Mouse (Mus musculus): Measurements from ENCODE around the gene Wwc1. TPM values are rescaled to one million over a fixed set of nuclear protein-coding genes. Genes with fewer than 3 reads are reported as not detected.
"Not testable (repeated sequence)": the region's sequence is repeated elsewhere in the genome, so short reads cannot be mapped to it uniquely, and the experiment has no call there.

The Wwc1 gene
- polyA plus RNA-seq, 1 experiment from 2014 or later: 10.3 TPM

DNA sequence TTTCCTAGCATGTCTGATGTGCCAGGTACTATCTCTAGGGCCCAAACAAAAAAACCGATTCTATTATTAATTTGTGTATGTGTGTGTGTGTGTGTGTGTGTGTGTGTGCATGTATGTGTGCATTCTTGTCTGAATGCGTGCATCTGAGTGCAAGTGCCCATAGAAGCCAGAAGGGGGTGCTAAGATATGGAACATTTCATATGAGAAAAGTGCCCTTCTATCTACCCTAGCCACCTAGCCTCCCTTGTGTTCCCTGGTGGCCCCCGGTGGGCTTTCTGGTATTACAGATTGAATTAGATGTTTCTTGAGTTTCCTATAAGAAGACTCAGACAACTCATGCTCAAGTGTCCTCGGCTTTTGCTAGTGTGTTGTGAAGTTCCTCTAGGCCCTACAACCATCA is 126.7 kb downstream of the Wwc1 start:
- H3K9me3 ChIP-seq (ENCODE audit: control insufficient read depth, low read length): no peaks in the 10 kb centered on the region
- ATAC-seq (ENCODE audit: low FRiP score, low TSS enrichment) (no peak), DNase-seq (no peak)
- H3K27ac ChIP-seq (replicated peaks; ENCODE audit: low read depth, low read length): no peak overlapping the region
- no peaks in the 10 kb centered on the region; the same call in 1 of the 2 replicates for H3K36me3 ChIP-seq (ENCODE audit: control insufficient read depth, insufficient read depth, low read length)
- 95% methylated on average over 4 of the region's 4 CpGs for whole genome bisulfite sequencing
- no peak overlapping the region for H3K4me2 ChIP-seq (ENCODE audit: low read length)
- no peak overlapping the region for H3K9ac ChIP-seq (replicated peaks; ENCODE audit: low read length)
- H3K4me1 ChIP-seq (ENCODE audit: control insufficient read depth, insufficient read depth, low read length): peaks cover 27% of the 10 kb centered on the region
- no peaks in the 10 kb centered on the region for H3K27me3 ChIP-seq (ENCODE audit: control insufficient read depth, insufficient read depth, low read length)
- H3K4me3 ChIP-seq (replicated peaks; ENCODE audit: low read depth, low read length): no peak overlapping the region

DNA sequence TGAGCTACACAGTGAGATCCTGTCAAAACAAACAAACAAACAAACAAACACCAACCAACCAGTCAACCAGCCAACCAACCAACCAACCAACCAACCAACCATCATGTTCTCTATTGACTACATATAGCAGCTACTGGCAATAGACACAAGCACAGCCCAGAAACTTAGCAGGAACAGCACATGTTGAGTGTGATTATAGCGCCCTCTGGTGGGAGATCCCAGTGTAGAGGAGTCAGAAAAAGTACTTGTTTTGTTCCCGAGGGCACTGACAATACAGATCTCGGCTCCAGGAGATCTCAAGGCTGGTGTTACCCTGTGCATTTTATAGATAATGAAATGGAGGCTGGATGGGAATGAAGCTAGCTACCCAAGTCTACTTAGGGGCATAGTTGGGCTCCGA is 127.6 kb downstream of the Wwc1 start:
- no peak for ATAC-seq (ENCODE audit: low FRiP score, low TSS enrichment)
- no peak overlapping the region for H3K4me3 ChIP-seq (replicated peaks; ENCODE audit: low read depth, low read length)
- WGBS: 61% methylated on average over 4 of the region's 4 CpGs
- H3K4me2 ChIP-seq (ENCODE audit: low read length): no peak overlapping the region
- peaks cover 27% of the 10 kb centered on the region for H3K4me1 ChIP-seq (ENCODE audit: control insufficient read depth, insufficient read depth, low read length)
- H3K9ac ChIP-seq (replicated peaks; ENCODE audit: low read length): no peak overlapping the region
- DNase-seq: peak; percentile 64
- no peaks in the 10 kb centered on the region for H3K27me3 ChIP-seq (ENCODE audit: control insufficient read depth, insufficient read depth, low read length)
- no peaks in the 10 kb centered on the region for H3K9me3 ChIP-seq (ENCODE audit: control insufficient read depth, low read length)
- no peak overlapping the region for H3K27ac ChIP-seq (replicated peaks; ENCODE audit: low read depth, low read length)
- H3K36me3 ChIP-seq (ENCODE audit: control insufficient read depth, insufficient read depth, low read length): no peaks in the 10 kb centered on the region; the same call in 1 of the 2 replicates

DNA sequence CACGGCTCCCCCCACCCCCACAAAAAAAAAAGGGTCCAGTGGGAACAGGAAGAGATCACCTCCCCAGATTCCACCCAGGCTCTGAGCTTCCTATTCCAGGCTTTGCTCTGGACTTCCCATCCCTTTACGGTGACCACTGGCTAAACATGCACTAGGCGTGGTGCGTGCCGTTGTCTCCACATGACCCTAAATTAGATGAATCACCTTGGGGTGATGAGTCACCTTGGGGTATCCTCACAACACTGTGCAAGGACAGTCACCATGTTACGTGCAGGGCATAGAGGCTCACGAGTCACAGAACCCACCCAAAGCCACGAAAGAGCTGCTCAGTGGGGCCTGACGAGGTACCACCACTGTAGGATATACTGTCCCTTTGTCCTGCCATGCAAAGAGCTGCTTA is 136.0 kb downstream of the Wwc1 start:
- H3K36me3 ChIP-seq (ENCODE audit: control insufficient read depth, insufficient read depth, low read length): peaks cover 11% of the 10 kb centered on the region; the same call in 1 of the 2 replicates
- DNase-seq (no peak), ATAC-seq (ENCODE audit: low FRiP score, low TSS enrichment) (no peak)
- no peak overlapping the region for H3K4me2 ChIP-seq (ENCODE audit: low read length)
- no peaks in the 10 kb centered on the region for H3K9me3 ChIP-seq (ENCODE audit: control insufficient read depth, low read length)
- H3K27me3 ChIP-seq (ENCODE audit: control insufficient read depth, insufficient read depth, low read length): no peaks in the 10 kb centered on the region
- no peaks in the 10 kb centered on the region for H3K4me1 ChIP-seq (ENCODE audit: control insufficient read depth, insufficient read depth, low read length)
- no peak overlapping the region for H3K4me3 ChIP-seq (replicated peaks; ENCODE audit: low read depth, low read length)
- no peak overlapping the region for H3K27ac ChIP-seq (replicated peaks; ENCODE audit: low read depth, low read length)
- WGBS: 92% methylated on average over 9 of the region's 9 CpGs
- H3K9ac ChIP-seq (replicated peaks; ENCODE audit: low read length): no peak overlapping the region

DNA sequence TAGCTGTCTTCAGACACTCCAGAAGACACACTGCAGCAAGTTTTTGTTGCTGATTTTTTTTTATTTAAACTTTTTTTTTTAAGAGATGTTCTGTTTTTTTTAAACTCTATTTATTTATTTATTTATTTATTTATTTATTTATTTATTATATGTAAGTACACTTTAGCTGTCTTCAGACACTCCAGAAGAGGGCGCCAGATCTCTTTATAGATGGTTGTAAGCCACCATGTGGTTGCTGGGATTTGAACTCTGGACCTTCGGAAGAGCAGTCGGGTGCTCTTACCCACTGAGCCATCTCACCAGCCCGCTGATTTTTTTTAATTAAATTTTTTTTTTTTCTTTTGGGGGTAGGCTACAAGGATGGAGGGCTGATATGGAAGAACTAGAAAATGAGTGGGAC is 137.8 kb downstream of the Wwc1 start:
- not testable (repeated sequence) for H3K27me3 ChIP-seq (ENCODE audit: control insufficient read depth, insufficient read depth, low read length); H3K9ac ChIP-seq (replicated peaks; ENCODE audit: low read length); H3K4me1 ChIP-seq (ENCODE audit: control insufficient read depth, insufficient read depth, low read length); DNase-seq; H3K27ac ChIP-seq (replicated peaks; ENCODE audit: low read depth, low read length); ATAC-seq (ENCODE audit: low FRiP score, low TSS enrichment); H3K4me3 ChIP-seq (replicated peaks; ENCODE audit: low read depth, low read length); H3K9me3 ChIP-seq (ENCODE audit: control insufficient read depth, low read length); H3K4me2 ChIP-seq (ENCODE audit: low read length)
- 85% methylated on average over 4 of the region's 4 CpGs for WGBS
- H3K36me3 ChIP-seq (ENCODE audit: control insufficient read depth, insufficient read depth, low read length): peaks cover 11% of the 10 kb centered on the region; the same call in 1 of the 2 replicates

DNA sequence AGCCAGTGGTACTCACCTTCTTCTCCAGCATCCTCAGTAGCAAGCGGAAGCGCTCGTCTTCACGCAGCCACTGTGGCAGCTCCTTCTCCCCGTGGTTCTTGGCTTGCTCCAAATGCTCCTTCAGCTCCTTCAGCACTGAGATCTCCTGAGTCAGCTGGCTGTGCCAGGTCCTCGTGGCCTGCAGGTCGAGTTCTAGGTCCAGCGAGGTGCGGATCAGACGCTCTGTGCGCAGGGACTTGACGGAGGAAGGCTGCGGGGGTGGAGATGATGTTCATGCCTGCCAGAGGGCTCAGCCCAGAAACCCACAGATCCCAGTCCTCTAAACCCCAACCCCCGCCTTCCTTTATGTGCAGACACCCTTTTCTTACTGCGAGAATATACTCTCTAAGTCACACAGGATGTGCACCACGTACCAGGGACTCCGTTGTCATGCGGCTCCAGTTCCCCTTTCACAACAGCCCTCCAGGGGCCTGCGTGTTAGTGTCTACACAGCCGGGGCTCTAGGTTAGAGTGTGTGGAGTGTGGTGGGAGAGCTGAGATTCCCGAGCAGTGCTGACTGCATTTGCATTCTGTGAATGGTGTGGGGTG is 138.5 kb downstream of the Wwc1 start:
- peaks cover 11% of the 10 kb centered on the region; the same call in 1 of the 2 replicates for H3K36me3 ChIP-seq (ENCODE audit: control insufficient read depth, insufficient read depth, low read length)
- WGBS: 85% methylated on average over 21 of the region's 21 CpGs
- ATAC-seq (ENCODE audit: low FRiP score, low TSS enrichment) (no peak), DNase-seq (no peak)
- 0 out of 2 replicates have a peak, but pooled peaks cover 4% of the 10 kb centered on the region for H3K4me1 ChIP-seq (ENCODE audit: control insufficient read depth, insufficient read depth, low read length)
- no peaks in the 10 kb centered on the region for H3K27me3 ChIP-seq (ENCODE audit: control insufficient read depth, insufficient read depth, low read length)
- H3K9me3 ChIP-seq (ENCODE audit: control insufficient read depth, low read length): no peaks in the 10 kb centered on the region
- H3K9ac ChIP-seq (replicated peaks; ENCODE audit: low read length): no peak overlapping the region
- H3K27ac ChIP-seq (replicated peaks; ENCODE audit: low read depth, low read length): no peak overlapping the region
- H3K4me3 ChIP-seq (replicated peaks; ENCODE audit: low read depth, low read length): no peak overlapping the region
- no peak overlapping the region for H3K4me2 ChIP-seq (ENCODE audit: low read length)

DNA sequence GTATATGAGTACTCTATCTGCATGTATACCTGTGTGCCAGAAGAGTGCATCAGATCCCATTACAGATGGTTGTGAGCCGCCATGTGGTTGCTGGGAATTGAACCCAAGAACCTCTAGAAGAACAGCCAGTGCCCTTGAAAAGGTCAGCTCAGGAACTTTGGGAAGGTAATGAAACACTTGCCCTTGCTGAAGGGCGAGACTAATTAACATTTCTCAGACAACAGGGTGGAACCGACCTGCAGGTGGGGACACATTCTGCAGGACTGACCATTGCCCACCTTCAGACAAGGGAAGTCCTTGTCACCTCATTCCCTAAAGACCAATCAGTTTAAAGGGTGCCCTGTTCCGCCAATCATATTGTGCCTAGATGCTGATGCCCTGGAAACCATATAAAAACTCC is 139.5 kb downstream of the Wwc1 start:
- H3K36me3 ChIP-seq (ENCODE audit: control insufficient read depth, insufficient read depth, low read length); H3K27ac ChIP-seq (replicated peaks; ENCODE audit: low read depth, low read length); H3K4me2 ChIP-seq (ENCODE audit: low read length); DNase-seq; ATAC-seq (ENCODE audit: low FRiP score, low TSS enrichment); H3K9ac ChIP-seq (replicated peaks; ENCODE audit: low read length); H3K4me1 ChIP-seq (ENCODE audit: control insufficient read depth, insufficient read depth, low read length); H3K9me3 ChIP-seq (ENCODE audit: control insufficient read depth, low read length); H3K27me3 ChIP-seq (ENCODE audit: control insufficient read depth, insufficient read depth, low read length); H3K4me3 ChIP-seq (replicated peaks; ENCODE audit: low read depth, low read length): not testable (repeated sequence)
- whole genome bisulfite sequencing: 96% methylated on average over 4 of the region's 4 CpGs

DNA sequence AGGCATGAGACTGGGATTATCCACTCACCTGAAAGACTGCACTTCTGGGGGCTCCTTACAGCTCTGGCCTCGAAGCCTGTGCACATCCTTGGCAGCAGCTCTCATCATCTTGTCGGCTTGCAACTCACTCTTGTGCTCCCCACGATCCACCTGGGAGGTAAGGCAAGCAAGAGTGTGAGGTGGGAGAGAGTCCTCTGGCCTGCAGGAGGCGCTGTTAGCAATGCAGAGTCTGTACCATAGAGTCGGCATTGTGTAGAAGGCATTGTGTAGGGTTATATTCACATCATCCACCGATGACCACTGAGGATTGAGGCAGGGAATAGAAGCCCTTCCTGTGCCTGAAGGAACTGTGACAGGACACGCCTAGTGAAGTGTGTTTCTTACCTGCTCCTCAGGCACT is 140.0 kb downstream of the Wwc1 start:
- Histone ChIP-seq H3K9ac (replicated peaks; ENCODE audit: low read length) (no peak overlapping the region), H3K4me1 (ENCODE audit: control insufficient read depth, insufficient read depth, low read length) (0 out of 2 replicates have a peak, but pooled peaks cover 4% of the 10 kb centered on the region), H3K36me3 (ENCODE audit: control insufficient read depth, insufficient read depth, low read length) (peaks cover 8% of the 10 kb centered on the region; the same call in 1 of the 2 replicates), H3K4me3 (replicated peaks; ENCODE audit: low read depth, low read length) (no peak overlapping the region), H3K9me3 (ENCODE audit: control insufficient read depth, low read length) (no peaks in the 10 kb centered on the region), H3K27ac (replicated peaks; ENCODE audit: low read depth, low read length) (peak overlapping the region; percentile 52; the same call in 1 of the 2 replicates), H3K4me2 (ENCODE audit: low read length) (no peak overlapping the region), H3K27me3 (ENCODE audit: control insufficient read depth, insufficient read depth, low read length) (no peaks in the 10 kb centered on the region)
- DNase-seq (no peak), ATAC-seq (ENCODE audit: low FRiP score, low TSS enrichment) (no peak)
- 82% methylated on average over 7 of the region's 7 CpGs for WGBS

DNA sequence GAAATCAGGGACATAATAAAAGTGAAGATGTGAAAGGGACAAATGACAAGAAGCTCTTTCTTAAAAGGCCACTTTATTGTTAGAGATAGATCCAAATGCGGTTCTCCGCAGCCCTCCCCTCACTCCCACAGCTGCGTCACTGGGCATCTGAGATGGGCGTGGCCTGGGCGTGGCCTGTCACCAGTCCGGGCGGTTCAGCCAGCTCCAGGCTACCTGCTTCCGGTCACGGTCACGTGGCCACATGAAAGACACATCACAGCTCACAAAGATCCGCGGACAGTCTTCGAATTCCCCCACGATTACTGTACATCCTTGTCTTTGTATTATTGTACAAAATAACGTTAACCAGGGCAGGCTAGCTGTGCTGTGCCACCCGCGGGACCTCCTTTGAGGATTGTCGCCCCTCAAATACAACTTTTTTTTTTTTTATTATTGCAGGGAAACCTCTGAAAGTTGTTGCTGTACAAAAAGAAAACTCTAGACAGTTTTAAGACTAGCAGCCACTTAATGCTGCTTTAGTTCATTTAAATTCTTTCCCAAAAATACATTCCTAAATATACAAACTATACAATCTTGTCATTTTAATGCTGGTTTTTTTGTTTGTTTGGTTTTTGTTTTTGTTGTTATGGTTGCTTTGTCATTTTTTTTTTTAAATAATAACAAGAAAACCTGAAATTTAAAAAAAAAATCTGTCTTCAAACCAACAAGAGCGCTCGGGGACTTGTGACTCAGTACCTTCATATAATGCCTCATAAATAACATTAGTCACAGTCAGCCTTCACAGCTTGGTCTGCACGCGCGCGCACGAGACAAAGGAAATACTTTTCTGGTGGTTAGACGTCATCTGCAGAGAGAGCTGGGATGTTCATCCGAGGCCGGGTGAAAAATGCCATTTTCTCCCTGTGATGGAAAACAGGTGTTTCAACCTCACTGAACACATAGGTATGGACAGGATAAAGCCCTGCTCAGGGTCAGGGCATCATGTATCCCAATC is 141.7 kb downstream of the Wwc1 start:
- H3K9ac ChIP-seq (replicated peaks; ENCODE audit: low read length): peak overlapping the region; percentile 27; the same call in 1 of the 2 replicates
- no peaks in the 10 kb centered on the region for H3K27me3 ChIP-seq (ENCODE audit: control insufficient read depth, insufficient read depth, low read length)
- ATAC-seq (ENCODE audit: low FRiP score, low TSS enrichment) (peak; percentile 81), DNase-seq (peak; percentile 88)
- 14% methylated on average over 28 of the region's 28 CpGs for WGBS
- peaks cover 8% of the 10 kb centered on the region; the same call in 1 of the 2 replicates for H3K36me3 ChIP-seq (ENCODE audit: control insufficient read depth, insufficient read depth, low read length)
- H3K4me2 ChIP-seq (ENCODE audit: low read length): peak overlapping the region; percentile 53
- H3K9me3 ChIP-seq (ENCODE audit: control insufficient read depth, low read length): no peaks in the 10 kb centered on the region
- peak overlapping the region; percentile 37; the same call in 1 of the 2 replicates for H3K27ac ChIP-seq (replicated peaks; ENCODE audit: low read depth, low read length)
- peaks cover 6% of the 10 kb centered on the region for H3K4me1 ChIP-seq (ENCODE audit: control insufficient read depth, insufficient read depth, low read length)
- peak overlapping the region; percentile 20 for H3K4me3 ChIP-seq (replicated peaks; ENCODE audit: low read depth, low read length)
